Mouse (Mus musculus) olfactory bulb, adult 2 months (tissue): ENCODE measurements around the gene Tnrc6c.

ENCODE experiments used
- CTCF ChIP-seq: fragments of 200-500 bp; IDR thresholded peaks from 2 replicates; pipeline ENCODE4 v1.5.1; 2012; ENCODE audit warnings: low read depth, mild to moderate bottlenecking, low read length, moderate library complexity; ENCODE audit not compliant: insufficient read depth
- POLR2A ChIP-seq: fragments of 200-500 bp; IDR thresholded peaks from 2 replicates; pipeline ENCODE4 v1.6.1; 2012; ENCODE audit warnings: mild to moderate bottlenecking, low read depth, low read length, moderate library complexity; ENCODE audit not compliant: insufficient read depth

DNA sequence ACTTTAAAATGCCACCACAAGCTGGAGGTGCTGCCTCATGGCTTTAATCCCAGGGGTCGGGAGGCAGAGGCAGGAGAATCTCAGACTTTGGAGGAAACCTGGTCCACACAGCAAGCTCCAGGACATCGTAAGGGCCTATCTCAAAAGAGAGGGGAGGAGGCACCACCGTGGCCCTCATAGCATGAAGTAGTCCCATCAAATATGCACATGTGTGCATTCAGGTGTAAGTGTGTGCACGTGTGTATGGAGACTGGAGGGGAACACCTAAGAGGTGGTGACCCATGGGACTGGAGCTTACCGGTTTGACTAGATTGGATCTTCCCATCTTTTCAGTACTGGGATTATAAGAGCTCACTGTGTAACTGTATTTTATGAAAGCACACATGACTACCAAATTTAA is 74.2 kb downstream of the Tnrc6c start:
- TF ChIP-seq CTCF (no peak), POLR2A (no peak)
